Mouse (Mus musculus): Measurements from ENCODE around the gene Hnf4a.

DNA sequence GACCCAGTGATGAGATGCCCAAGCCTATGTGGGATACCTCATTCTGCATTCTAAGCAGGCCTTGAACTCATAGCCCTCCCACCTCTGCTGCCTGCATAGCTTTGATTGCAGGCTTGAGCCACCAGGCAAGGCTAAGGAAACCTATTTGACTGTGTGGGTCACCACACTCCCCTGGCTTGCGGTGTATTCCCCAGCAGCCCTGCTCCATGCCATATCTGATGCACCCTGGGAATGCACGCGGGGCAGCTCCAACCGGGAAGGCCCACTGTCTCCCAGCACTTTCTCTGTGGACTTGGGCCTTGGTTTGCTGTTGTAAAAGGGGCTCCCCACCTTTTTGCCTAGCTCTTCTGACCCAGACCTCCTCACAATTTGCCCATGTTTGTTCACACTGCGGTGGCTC is 106.6 kb downstream of the Hnf4a start:
- TF ChIP-seq CTCF (IDR thresholded peaks at IDR 0.05; ENCODE audit: low read depth) = no peak
- TF ChIP-seq EP300 (optimal IDR thresholded peaks at IDR 0.05) = no peak

Measured in stomach, postnatal 0 days (tissue).